Mouse (Mus musculus): ENCODE data around the gene Wnt3a. TPM values are rescaled to one million over a fixed set of nuclear protein-coding genes. Genes with fewer than 3 reads are reported as not detected.
"Not testable (repeated sequence)": the region's sequence is repeated elsewhere in the genome, so short reads cannot be mapped to it uniquely, and the experiment has no call there.

The Wnt3a gene
- polyA plus RNA-seq, 1 experiment from 2014 or later = 3.8 TPM

GRCm38 (mm10) chr11:59211561-59211960 is 79.0 kb downstream of the Wnt3a start:
- not testable (repeated sequence) for H3K4me2 ChIP-seq

GRCm38 (mm10) chr11:59210020-59210419 is 80.5 kb downstream of the Wnt3a start:
- WGBS = 89% methylated on average over 4 of the region's 4 CpGs

More at GRCm38 (mm10) chr11:59211561-59211960, 79.0 kb downstream of the Wnt3a start:
- H3K27me3 ChIP-seq; H3K4me3 ChIP-seq; ATAC-seq (ENCODE audit: insufficient number of reproducible peaks, low FRiP score, low TSS enrichment, low read depth); H3K9ac ChIP-seq; H3K27ac ChIP-seq; H3K9me3 ChIP-seq: not testable (repeated sequence)
- 89% methylated on average over 9 of the region's 9 CpGs for WGBS
- peaks cover 59% of the 10 kb centered on the region for H3K36me3 ChIP-seq
- H3K4me1 ChIP-seq = peaks cover 27% of the 10 kb centered on the region

GRCm38 (mm10) chr11:59209580-59209979 is 81.0 kb downstream of the Wnt3a start:
- Histone ChIP-seq H3K27ac (no peak overlapping the region), H3K9me3 (no peaks in the 10 kb centered on the region), H3K4me1 (peaks cover 27% of the 10 kb centered on the region), H3K9ac (no peak overlapping the region), H3K4me2 (peak overlapping the region; percentile 76; the same call in 1 of the 2 replicates), H3K4me3 (0 out of 2 replicates have a peak overlapping the region, but pooled peaks have one; percentile 78), H3K36me3 (peaks cover 70% of the 10 kb centered on the region), H3K27me3 (no peaks in the 10 kb centered on the region)
- 72% methylated on average over 5 of the region's 5 CpGs for WGBS
- no peak for ATAC-seq (ENCODE audit: insufficient number of reproducible peaks, low FRiP score, low TSS enrichment, low read depth)

More at GRCm38 (mm10) chr11:59210020-59210419, 80.5 kb downstream of the Wnt3a start:
- Histone ChIP-seq H3K27ac (no peak overlapping the region), H3K9me3 (no peaks in the 10 kb centered on the region), H3K4me2 (no peak overlapping the region), H3K9ac (no peak overlapping the region), H3K4me1 (peaks cover 27% of the 10 kb centered on the region), H3K4me3 (no peak overlapping the region), H3K27me3 (no peaks in the 10 kb centered on the region), H3K36me3 (peaks cover 67% of the 10 kb centered on the region)
- ATAC-seq (ENCODE audit: insufficient number of reproducible peaks, low FRiP score, low TSS enrichment, low read depth) = no peak

- Histone ChIP-seq H3K27me3 (no peaks in the 10 kb centered on the region), H3K4me1 (peaks cover 27% of the 10 kb centered on the region), H3K36me3 (peaks cover 70% of the 10 kb centered on the region), H3K4me2 (peak overlapping the region; percentile 76), H3K27ac (peak overlapping the region; percentile 93), H3K9me3 (no peaks in the 10 kb centered on the region), H3K9ac (peak overlapping the region; percentile 75), H3K4me3 (peak overlapping the region; percentile 78)
- WGBS = 8% methylated on average over 18 of the region's 18 CpGs
- peak; percentile 33; the same call in 1 of the 2 replicates for ATAC-seq (ENCODE audit: insufficient number of reproducible peaks, low FRiP score, low TSS enrichment, low read depth)
Observed at GRCm38 (mm10) chr11:59209003-59209441, 81.5 kb downstream of the Wnt3a start.

GRCm38 (mm10) chr11:59208153-59208831 is 82.3 kb downstream of the Wnt3a start, which contains the start of gene 2310033P09Rik:
2310033P09Rik (plus strand) TSS chr11:59208321.
- H3K4me3 ChIP-seq = peak within 1 kb of the TSS; percentile 78
- peaks cover 24% of the 10 kb centered on the region for H3K4me1 ChIP-seq
- H3K27me3 ChIP-seq = no peaks in the 10 kb centered on the region
- peak; percentile 80 for ATAC-seq (ENCODE audit: insufficient number of reproducible peaks, low FRiP score, low TSS enrichment, low read depth)
- H3K27ac ChIP-seq = peak within 1 kb of the TSS; percentile 93
- peak within 1 kb of the TSS; percentile 75 for H3K9ac ChIP-seq
- H3K36me3 ChIP-seq = peaks cover 67% of the 10 kb centered on the region
- peak within 1 kb of the TSS; percentile 76 for H3K4me2 ChIP-seq
- under 1% methylated on average over 60 of the region's 67 CpGs for WGBS
- H3K9me3 ChIP-seq = no peaks in the 10 kb centered on the region

GRCm38 (mm10) chr11:59202081-59202995 is 88.2 kb downstream of the Wnt3a start, which contains the start of gene Mrpl55:
Mrpl55 (plus strand) TSS chr11:59202486.
- Histone ChIP-seq H3K4me2 (peak within 1 kb of the TSS; percentile 81), H3K9me3 (no peaks in the 10 kb centered on the region), H3K4me3 (peak within 1 kb of the TSS; percentile 88), H3K27ac (peak within 1 kb of the TSS; percentile 87), H3K27me3 (no peaks in the 10 kb centered on the region), H3K4me1 (peaks cover 18% of the 10 kb centered on the region), H3K36me3 (peaks cover 52% of the 10 kb centered on the region), H3K9ac (peak within 1 kb of the TSS; percentile 78)
- peak; percentile 85 for ATAC-seq (ENCODE audit: insufficient number of reproducible peaks, low FRiP score, low TSS enrichment, low read depth)
- WGBS = under 1% methylated on average over 63 of the region's 63 CpGs

- peak overlapping the region; percentile 81 for H3K4me2 ChIP-seq
- H3K4me3 ChIP-seq = peak overlapping the region; percentile 88
- peak overlapping the region; percentile 87 for H3K27ac ChIP-seq
- H3K4me1 ChIP-seq = peaks cover 18% of the 10 kb centered on the region
- no peak for ATAC-seq (ENCODE audit: insufficient number of reproducible peaks, low FRiP score, low TSS enrichment, low read depth)
- H3K9ac ChIP-seq = peak overlapping the region; percentile 78
- no peaks in the 10 kb centered on the region for H3K27me3 ChIP-seq
- H3K36me3 ChIP-seq = peaks cover 45% of the 10 kb centered on the region
- WGBS = 27% methylated on average over 16 of the region's 16 CpGs
- H3K9me3 ChIP-seq = no peaks in the 10 kb centered on the region
Observed at GRCm38 (mm10) chr11:59201216-59202002, 89.1 kb downstream of the Wnt3a start.

Small RNAs within 50 kb of the gene (microRNA-seq; reads per million reads assigned to microRNA genes)
- gene Gm24756 = not detected

Other genes with a start within 250 kb of the Wnt3a start
- gene Obscn, start 154.3 kb downstream of the Wnt3a start, polyA plus RNA-seq (2015; fragmentation: Nextera tagmentation; extraction: Ambion mirVana) = 2.2 and 4.5 TPM in 2 replicates
- gene Iba57, start 127.0 kb downstream of the Wnt3a start, polyA plus RNA-seq (2015; fragmentation: Nextera tagmentation; extraction: Ambion mirVana) = 4.1 and 4.4 TPM in 2 replicates
- gene Gjc2, start 107.5 kb downstream of the Wnt3a start, polyA plus RNA-seq (2015; fragmentation: Nextera tagmentation; extraction: Ambion mirVana) = 0.32 and 0.58 TPM in 2 replicates
- gene Guk1, start 98.5 kb downstream of the Wnt3a start, polyA plus RNA-seq (2015; fragmentation: Nextera tagmentation; extraction: Ambion mirVana) = 122 and 124 TPM in 2 replicates
- gene Mrpl55, start 88.3 kb downstream of the Wnt3a start, polyA plus RNA-seq (2015; fragmentation: Nextera tagmentation; extraction: Ambion mirVana) = 75.7 and 78.9 TPM in 2 replicates
- gene 2310033P09Rik, start 82.4 kb downstream of the Wnt3a start, polyA plus RNA-seq (2015; fragmentation: Nextera tagmentation; extraction: Ambion mirVana) = 25.2 and 29.5 TPM in 2 replicates
- gene Arf1, start 62.5 kb downstream of the Wnt3a start, polyA plus RNA-seq (2015; fragmentation: Nextera tagmentation; extraction: Ambion mirVana) = 761 and 780 TPM in 2 replicates
- 12.1 and 14.0 TPM in 2 replicates for gene Wnt9a, start 16.2 kb upstream of the Wnt3a start, polyA plus RNA-seq (2015; fragmentation: Nextera tagmentation; extraction: Ambion mirVana)
- gene Prss38, start 84.9 kb upstream of the Wnt3a start, polyA plus RNA-seq (2015; fragmentation: Nextera tagmentation; extraction: Ambion mirVana) = 0.12 TPM in 1 of 2 replicates, not detected in the other
- 11.2 and 11.7 TPM in 2 replicates for gene Jmjd4, start 159.3 kb upstream of the Wnt3a start, polyA plus RNA-seq (2015; fragmentation: Nextera tagmentation; extraction: Ambion mirVana)
- 116 and 118 TPM in 2 replicates for gene Snap47, start 160.4 kb upstream of the Wnt3a start, polyA plus RNA-seq (2015; fragmentation: Nextera tagmentation; extraction: Ambion mirVana)
- gene Zfp867, start 181.7 kb upstream of the Wnt3a start, polyA plus RNA-seq (2015; fragmentation: Nextera tagmentation; extraction: Ambion mirVana) = 9.3 and 9.8 TPM in 2 replicates
- 18.1 and 20.3 TPM in 2 replicates for gene Zkscan17, start 236.0 kb upstream of the Wnt3a start, polyA plus RNA-seq (2015; fragmentation: Nextera tagmentation; extraction: Ambion mirVana)